Mouse (Mus musculus) ES-E14 (cell line): ENCODE results near the gene Hnrnpul2.

Source experiments
- CHD2 ChIP-seq: IDR thresholded peaks from 2 replicates; pipeline ENCODE4 v1.6.1; 2014; ENCODE audit warnings: mild to moderate bottlenecking, low read depth, low read length, inconsistent platforms
- HCFC1 ChIP-seq: IDR thresholded peaks from 2 replicates; pipeline ENCODE4 v1.6.1; 2012; ENCODE audit warnings: low read length, inconsistent platforms, borderline replicate concordance; ENCODE audit not compliant: insufficient read depth
- MAFK ChIP-seq: IDR thresholded peaks from 2 replicates; pipeline ENCODE4 v1.6.1; 2014; ENCODE audit warnings: mild to moderate bottlenecking, low read depth, low read length, inconsistent platforms; ENCODE audit not compliant: insufficient read depth
- ZC3H11A ChIP-seq: IDR thresholded peaks from 2 replicates; pipeline ENCODE4 v1.6.1; 2012; ENCODE audit warnings: low read depth, mild to moderate bottlenecking, inconsistent platforms, low read length, borderline replicate concordance

DNA sequence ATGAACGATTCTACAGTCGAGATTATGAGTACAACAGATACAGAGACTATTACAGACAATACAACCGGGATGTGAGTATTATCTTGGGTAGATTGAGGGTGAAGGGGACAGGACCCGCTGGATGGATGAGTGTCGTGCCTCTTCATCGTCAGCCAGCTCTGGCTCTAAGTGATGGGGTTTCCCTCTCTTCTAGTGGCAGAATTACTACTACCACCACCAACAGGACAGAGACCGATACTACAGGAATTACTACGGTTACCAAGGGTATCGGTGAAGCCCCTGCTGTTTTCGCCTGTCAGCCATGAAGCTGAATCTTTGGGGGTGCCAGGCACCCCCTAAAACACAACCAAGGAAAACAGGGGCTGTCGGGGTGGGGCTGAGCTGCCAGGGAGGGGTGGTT is 11.5 kb downstream of the Hnrnpul2 start:
- TF ChIP-seq HCFC1 (no peak), ZC3H11A (no peak), CHD2 (no peak), MAFK (no peak)
